Mouse (Mus musculus): ENCODE data around the gene Sh3bgrl3. TPM values are rescaled to one million over a fixed set of nuclear protein-coding genes. Genes with fewer than 3 reads are reported as not detected.
"Not testable (repeated sequence)": the region's sequence is repeated elsewhere in the genome, so short reads cannot be mapped to it uniquely, and the experiment has no call there.

The Sh3bgrl3 gene
- 151 and 166 TPM in 2 replicates for polyA plus RNA-seq (2015; fragmentation: Nextera tagmentation; extraction: Ambion mirVana)

DNA sequence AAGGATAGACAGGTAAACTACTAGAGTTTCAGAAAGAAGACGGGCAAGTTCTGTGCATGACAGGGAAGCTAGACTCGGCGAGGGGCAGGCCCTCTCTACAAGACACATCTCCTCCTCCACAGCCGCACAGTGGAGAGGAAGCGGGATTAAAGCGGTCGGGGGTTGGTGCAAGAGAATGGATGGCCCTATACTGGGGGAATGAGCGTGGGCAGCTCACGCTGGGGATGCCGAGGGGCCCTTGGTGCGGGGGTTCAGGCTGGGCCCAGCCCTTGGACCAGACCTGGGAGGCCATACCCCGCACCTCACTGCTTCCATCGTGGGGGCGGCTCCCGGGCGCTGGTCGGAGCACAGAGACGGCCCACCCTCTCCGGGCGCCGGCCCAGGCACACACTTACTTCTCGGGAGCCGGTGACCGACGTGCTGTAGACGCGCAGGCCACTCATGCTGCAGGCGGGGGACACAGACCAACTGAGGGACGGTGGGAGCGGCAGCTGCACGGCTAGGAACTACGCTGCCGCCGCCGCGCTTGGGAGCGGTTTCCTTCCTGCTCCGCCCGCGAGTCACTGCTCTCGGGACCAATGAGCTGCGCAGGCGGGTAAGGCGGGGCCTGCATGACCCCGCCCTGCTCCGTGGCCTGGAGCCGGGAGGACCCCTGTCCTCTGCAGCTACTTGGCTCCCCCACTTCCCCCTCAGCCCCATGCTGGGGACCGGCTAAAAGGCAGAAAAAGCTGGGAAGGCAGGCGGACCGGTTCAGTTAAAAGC, at the start of gene Sh3bgrl3:
TSS of gene Sh3bgrl3 (minus strand) at position 569 of the 762 bp plus-strand sequence.
- Histone ChIP-seq H3K4me2 (peak within 1 kb of the TSS; percentile 94), H3K27ac (replicated peaks) (peak within 1 kb of the TSS; percentile 72), H3K4me3 (replicated peaks) (peak within 1 kb of the TSS; percentile 73), H3K4me1 (replicated peaks) (peaks cover 73% of the 10 kb centered on the region), H3K36me3 (replicated peaks) (peaks cover 14% of the 10 kb centered on the region), H3K27me3 (peaks cover 3% of the 10 kb centered on the region; the same call in 1 of the 2 replicates), H3K9ac (peak within 1 kb of the TSS; percentile 76), H3K9me3 (replicated peaks) (no peaks in the 10 kb centered on the region)
- WGBS (ENCODE audit: insufficient replicate concordance): 0% methylated on average over 50 of the region's 50 CpGs
- peak; percentile 89 for ATAC-seq (ENCODE audit: insufficient read depth)

DNA sequence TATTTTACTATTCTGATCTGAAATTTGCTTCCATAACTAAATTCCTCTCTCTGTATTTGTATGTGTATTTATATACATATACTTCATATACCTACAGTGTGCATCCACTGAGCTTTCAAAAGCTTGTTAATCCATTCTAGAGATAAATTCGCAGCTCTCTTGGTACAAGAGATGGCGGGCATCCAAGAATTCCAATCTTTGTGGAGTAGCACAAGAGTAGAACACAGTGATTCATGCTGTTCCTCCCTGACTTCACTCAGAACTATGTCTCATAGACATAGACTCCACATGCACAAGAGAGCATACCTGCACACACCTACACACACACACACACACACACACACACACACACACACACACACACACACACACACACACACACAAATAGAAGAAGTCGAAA, 43.8 kb upstream of the Sh3bgrl3 start:
- Histone ChIP-seq H3K4me3 (replicated peaks) (no peak overlapping the region), H3K4me2 (no peak overlapping the region), H3K4me1 (replicated peaks) (peaks cover 1% of the 10 kb centered on the region), H3K9me3 (replicated peaks) (no peaks in the 10 kb centered on the region), H3K27me3 (no peaks in the 10 kb centered on the region), H3K36me3 (replicated peaks) (peaks cover 49% of the 10 kb centered on the region), H3K9ac (no peak overlapping the region), H3K27ac (replicated peaks) (no peak overlapping the region)
- ATAC-seq (ENCODE audit: insufficient read depth): no peak
- 68% methylated on average over 3 of the region's 3 CpGs for WGBS (ENCODE audit: insufficient replicate concordance)

DNA sequence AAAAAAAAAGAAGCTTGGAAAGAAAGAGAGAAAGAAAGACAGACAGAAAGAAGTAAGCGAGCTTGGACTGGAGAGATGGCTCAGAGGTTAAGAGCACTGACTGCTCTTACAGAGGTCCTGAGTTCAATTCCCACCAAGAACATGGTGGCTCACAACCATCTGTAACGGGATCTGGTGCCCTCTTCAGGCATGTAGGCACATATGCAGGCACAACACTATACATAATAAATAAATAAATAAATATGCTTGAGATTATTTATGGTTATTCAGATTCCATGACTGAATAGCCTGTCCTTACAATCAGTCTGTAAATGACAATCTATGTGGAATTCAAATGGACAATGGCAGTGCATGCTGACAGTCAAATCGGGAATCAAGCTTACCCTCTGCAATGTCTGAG, 38.3 kb upstream of the Sh3bgrl3 start:
- Histone ChIP-seq H3K4me1 (replicated peaks) (peaks cover 24% of the 10 kb centered on the region), H3K36me3 (replicated peaks) (peaks cover 45% of the 10 kb centered on the region), H3K27ac (replicated peaks) (0 out of 2 replicates have a peak overlapping the region, but pooled peaks have one; percentile 7), H3K9ac (no peak overlapping the region), H3K4me2 (no peak overlapping the region), H3K27me3 (no peaks in the 10 kb centered on the region), H3K9me3 (replicated peaks) (no peaks in the 10 kb centered on the region), H3K4me3 (replicated peaks) (no peak overlapping the region)
- WGBS (ENCODE audit: insufficient replicate concordance): 79% methylated on average over 3 of the region's 3 CpGs
- ATAC-seq (ENCODE audit: insufficient read depth): no peak

GRCm38 (mm10) chr4:134165548-134166465, 37.2 kb upstream of the Sh3bgrl3 start:
- whole genome bisulfite sequencing (ENCODE audit: insufficient replicate concordance): 62% methylated on average over 3 of the region's 3 CpGs
- H3K4me2 ChIP-seq: peak overlapping the region; percentile 43

DNA sequence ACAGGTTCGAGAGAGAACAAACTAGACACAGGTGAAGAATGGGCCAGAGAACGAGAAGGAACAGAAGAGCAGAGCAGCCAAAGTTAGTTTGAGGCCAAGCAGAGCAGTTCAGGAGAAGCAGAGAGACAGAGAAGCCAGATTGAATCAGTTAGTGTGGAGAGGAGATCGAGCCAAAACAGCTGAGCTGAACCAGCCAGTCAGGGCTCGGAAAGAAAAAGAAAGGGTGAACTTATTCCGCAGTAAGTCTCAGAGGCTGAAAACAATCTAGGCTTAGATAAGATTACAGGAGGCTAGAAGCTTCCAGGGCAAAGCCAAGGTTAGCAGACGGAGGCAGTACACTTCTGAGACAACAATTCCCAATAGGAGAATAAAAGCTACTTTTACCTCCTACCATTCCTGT, 36.4 kb upstream of the Sh3bgrl3 start:
- Histone ChIP-seq H3K27ac (replicated peaks) (peak overlapping the region; percentile 79), H3K9me3 (replicated peaks) (no peaks in the 10 kb centered on the region), H3K9ac (no peak overlapping the region), H3K4me3 (replicated peaks) (peak overlapping the region; percentile 0; the same call in 1 of the 2 replicates), H3K36me3 (replicated peaks) (peaks cover 28% of the 10 kb centered on the region), H3K4me1 (replicated peaks) (peaks cover 24% of the 10 kb centered on the region), H3K4me2 (peak overlapping the region; percentile 43), H3K27me3 (no peaks in the 10 kb centered on the region)
- WGBS (ENCODE audit: insufficient replicate concordance): 22% methylated on average over 6 of the region's 6 CpGs
- ATAC-seq (ENCODE audit: insufficient read depth): peak; percentile 71

More at GRCm38 (mm10) chr4:134165548-134166465, 37.2 kb upstream of the Sh3bgrl3 start:
- no peaks in the 10 kb centered on the region for H3K27me3 ChIP-seq
- peak overlapping the region; percentile 79 for H3K27ac ChIP-seq (replicated peaks)
- peak; percentile 83 for ATAC-seq (ENCODE audit: insufficient read depth)
- H3K9ac ChIP-seq: no peak overlapping the region
- no peaks in the 10 kb centered on the region for H3K9me3 ChIP-seq (replicated peaks)
- H3K4me3 ChIP-seq (replicated peaks): no peak overlapping the region
- peaks cover 35% of the 10 kb centered on the region for H3K36me3 ChIP-seq (replicated peaks)
- H3K4me1 ChIP-seq (replicated peaks): peaks cover 24% of the 10 kb centered on the region

- H3K27ac ChIP-seq (replicated peaks): peak overlapping the region; percentile 79
- ATAC-seq (ENCODE audit: insufficient read depth): 0 out of 2 replicates have a peak, but pooled peaks have one; percentile 9
Observed at GRCm38 (mm10) chr4:134164591-134164990, 36.0 kb upstream of the Sh3bgrl3 start.

GRCm38 (mm10) chr4:134160071-134160470, 31.5 kb upstream of the Sh3bgrl3 start:
- 6% methylated on average over 30 of the region's 30 CpGs for WGBS (ENCODE audit: insufficient replicate concordance)
- ATAC-seq (ENCODE audit: insufficient read depth); H3K27me3 ChIP-seq; H3K9me3 ChIP-seq (replicated peaks): not testable (repeated sequence)
- peak overlapping the region; percentile 72 for H3K27ac ChIP-seq (replicated peaks)
- H3K4me2 ChIP-seq: peak overlapping the region; percentile 54
- peak overlapping the region; percentile 63 for H3K9ac ChIP-seq
- H3K4me1 ChIP-seq (replicated peaks): peaks cover 13% of the 10 kb centered on the region
- H3K36me3 ChIP-seq (replicated peaks): peaks cover 13% of the 10 kb centered on the region
- H3K4me3 ChIP-seq (replicated peaks): peak overlapping the region; percentile 69

More at GRCm38 (mm10) chr4:134164591-134164990, 36.0 kb upstream of the Sh3bgrl3 start:
- Histone ChIP-seq H3K27me3 (no peaks in the 10 kb centered on the region), H3K36me3 (replicated peaks) (peaks cover 26% of the 10 kb centered on the region), H3K4me3 (replicated peaks) (peak overlapping the region; percentile 0; the same call in 1 of the 2 replicates), H3K9me3 (replicated peaks) (no peaks in the 10 kb centered on the region), H3K9ac (no peak overlapping the region), H3K4me2 (peak overlapping the region; percentile 43), H3K4me1 (replicated peaks) (peaks cover 24% of the 10 kb centered on the region)
- 69% methylated on average over 5 of the region's 6 CpGs for WGBS (ENCODE audit: insufficient replicate concordance)

GRCm38 (mm10) chr4:134158774-134159173, 30.2 kb upstream of the Sh3bgrl3 start:
- no peak for ATAC-seq (ENCODE audit: insufficient read depth)
- WGBS (ENCODE audit: insufficient replicate concordance): 71% methylated on average over 6 of the region's 6 CpGs
- no peak overlapping the region for H3K9ac ChIP-seq

DNA sequence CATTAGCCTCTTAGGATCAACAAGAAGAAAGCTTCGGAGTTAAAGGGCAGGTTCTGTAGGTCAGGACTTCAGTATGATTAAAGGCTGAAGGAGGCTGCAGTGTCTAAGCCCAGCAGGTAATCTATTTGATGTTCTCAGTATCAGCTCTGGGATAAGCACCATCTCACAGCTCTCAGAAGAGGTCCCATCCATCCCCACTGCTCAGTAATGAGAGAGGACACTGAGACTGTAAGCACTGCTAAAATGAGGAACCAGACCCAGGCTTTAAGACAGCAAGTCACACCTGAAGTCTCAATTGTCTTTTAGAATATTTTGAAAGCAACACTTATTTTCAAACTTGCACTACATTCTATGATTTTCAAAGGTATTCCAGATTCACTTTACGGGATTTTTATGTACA, 29.0 kb upstream of the Sh3bgrl3 start:
- Histone ChIP-seq H3K36me3 (replicated peaks) (peaks cover 37% of the 10 kb centered on the region), H3K27me3 (no peaks in the 10 kb centered on the region), H3K27ac (replicated peaks) (no peak overlapping the region), H3K4me2 (no peak overlapping the region), H3K9ac (no peak overlapping the region), H3K4me1 (replicated peaks) (peaks cover 7% of the 10 kb centered on the region), H3K4me3 (replicated peaks) (no peak overlapping the region), H3K9me3 (replicated peaks) (no peaks in the 10 kb centered on the region)
- no peak for ATAC-seq (ENCODE audit: insufficient read depth)
- WGBS (ENCODE audit: insufficient replicate concordance): 80% methylated on average over 2 of the region's 2 CpGs

More at GRCm38 (mm10) chr4:134158774-134159173, 30.2 kb upstream of the Sh3bgrl3 start:
- no peaks in the 10 kb centered on the region for H3K9me3 ChIP-seq (replicated peaks)
- peaks cover 7% of the 10 kb centered on the region for H3K4me1 ChIP-seq (replicated peaks)
- H3K4me3 ChIP-seq (replicated peaks): no peak overlapping the region
- no peaks in the 10 kb centered on the region for H3K27me3 ChIP-seq
- 0 out of 2 replicates have a peak overlapping the region, but pooled peaks have one; percentile 18 for H3K4me2 ChIP-seq
- H3K27ac ChIP-seq (replicated peaks): peak overlapping the region; percentile 29
- H3K36me3 ChIP-seq (replicated peaks): peaks cover 26% of the 10 kb centered on the region

- ATAC-seq (ENCODE audit: insufficient read depth): no peak
- H3K9me3 ChIP-seq (replicated peaks): no peaks in the 10 kb centered on the region
- WGBS (ENCODE audit: insufficient replicate concordance): 81% methylated on average over 8 of the region's 8 CpGs
- no peaks in the 10 kb centered on the region for H3K27me3 ChIP-seq
- H3K36me3 ChIP-seq (replicated peaks): peaks cover 45% of the 10 kb centered on the region
- no peak overlapping the region for H3K4me3 ChIP-seq (replicated peaks)
- no peak overlapping the region for H3K4me2 ChIP-seq
- H3K27ac ChIP-seq (replicated peaks): no peak overlapping the region
- no peak overlapping the region for H3K9ac ChIP-seq
- H3K4me1 ChIP-seq (replicated peaks): peaks cover 7% of the 10 kb centered on the region
Observed at GRCm38 (mm10) chr4:134156744-134157143, 28.2 kb upstream of the Sh3bgrl3 start.

Data from liver, embryonic 15.5 days (tissue).